Mouse (Mus musculus) heart, postnatal 0 days (tissue): ENCODE measurements at regions not wholly inside any gene's neighbourhood (a gene's known extent, or its start where the extent isn't known, plus 50 kb on each side); places are given as distances from the start of the nearest gene placed in this dataset.

Experiments
- ATAC-seq: fragments of 200-750 bp; cut with Nextera tagmentation; 2 replicates; pipeline ENCODE4 v1.8.0; 2017; ENCODE audit warnings: low read depth, moderate number of reproducible peaks, moderate library complexity; ENCODE audit not compliant: insufficient read depth
- DNase-seq: peaks from one replicate; pipeline ENCODE4 v3.0.0-alpha.2; 2016; ENCODE audit warnings: low spot score
- H3K27ac ChIP-seq: fragments of 300-500 bp; sonication (generic); 2 replicates; pipeline ENCODE4 v1.5.1; 2014; ENCODE audit warnings: low read depth, mild to moderate bottlenecking
- H3K27me3 ChIP-seq: fragments of 300-500 bp; sonication (generic); 2 replicates; pipeline ENCODE4 v1.6.1; 2014; ENCODE audit warnings: low read length, mixed read lengths; ENCODE audit not compliant: control insufficient read depth, insufficient read depth
- H3K36me3 ChIP-seq: fragments of 300-500 bp; sonication (generic); replicated peaks from 2 replicates; pipeline ENCODE4 v1.6.1; 2014; ENCODE audit warnings: low read length, mixed read lengths; ENCODE audit not compliant: control insufficient read depth, insufficient read depth
- H3K4me1 ChIP-seq: fragments of 300-500 bp; sonication (generic); 2 replicates; pipeline ENCODE4 v1.6.1; 2014; ENCODE audit warnings: antibody characterized with exemption; ENCODE audit not compliant: control insufficient read depth, insufficient read depth
- H3K4me2 ChIP-seq: fragments of 300-500 bp; sonication (generic); 2 replicates; pipeline ENCODE4 v1.6.1; 2014; ENCODE audit warnings: low read depth, mild to moderate bottlenecking, low read length, moderate library complexity
- H3K4me3 ChIP-seq: fragments of 300-500 bp; sonication (generic); 2 replicates; pipeline ENCODE4 v1.5.1; 2014; ENCODE audit warnings: low read depth, low read length
- H3K9ac ChIP-seq: fragments of 300-500 bp; sonication (generic); replicated peaks from 2 replicates; pipeline ENCODE4 v1.6.1; 2014; ENCODE audit warnings: low read depth, low read length, mixed read lengths
- H3K9me3 ChIP-seq: fragments of 300-500 bp; sonication (generic); replicated peaks from 2 replicates; pipeline ENCODE4 v1.6.1; 2016; ENCODE audit warnings: low read length; ENCODE audit not compliant: control insufficient read depth
- CTCF ChIP-seq: IDR thresholded peaks from 2 replicates; pipeline ENCODE4 v1.5.1; 2016; ENCODE audit warnings: antibody characterized with exemption, control low read depth, low read depth
- EP300 ChIP-seq: IDR thresholded peaks from 2 replicates; pipeline ENCODE4 v1.6.1; 2016; ENCODE audit warnings: antibody characterized with exemption, low read depth
- WGBS: fragments of 180-500 bp; shearing (Covaris S2); extraction: QIAGEN DNeasy Blood & Tissue Kit; methylation state at CpG from one replicate; pipeline ENCODE4 v1.1.7; 2014; 5-methylcytosine and 5-hydroxymethylcytosine counted together

- no peak for ATAC-seq
These were observed 56.2 kb upstream of the Larp1 start for GRCm38 (mm10) chr11:57952619-57953018.

DNA sequence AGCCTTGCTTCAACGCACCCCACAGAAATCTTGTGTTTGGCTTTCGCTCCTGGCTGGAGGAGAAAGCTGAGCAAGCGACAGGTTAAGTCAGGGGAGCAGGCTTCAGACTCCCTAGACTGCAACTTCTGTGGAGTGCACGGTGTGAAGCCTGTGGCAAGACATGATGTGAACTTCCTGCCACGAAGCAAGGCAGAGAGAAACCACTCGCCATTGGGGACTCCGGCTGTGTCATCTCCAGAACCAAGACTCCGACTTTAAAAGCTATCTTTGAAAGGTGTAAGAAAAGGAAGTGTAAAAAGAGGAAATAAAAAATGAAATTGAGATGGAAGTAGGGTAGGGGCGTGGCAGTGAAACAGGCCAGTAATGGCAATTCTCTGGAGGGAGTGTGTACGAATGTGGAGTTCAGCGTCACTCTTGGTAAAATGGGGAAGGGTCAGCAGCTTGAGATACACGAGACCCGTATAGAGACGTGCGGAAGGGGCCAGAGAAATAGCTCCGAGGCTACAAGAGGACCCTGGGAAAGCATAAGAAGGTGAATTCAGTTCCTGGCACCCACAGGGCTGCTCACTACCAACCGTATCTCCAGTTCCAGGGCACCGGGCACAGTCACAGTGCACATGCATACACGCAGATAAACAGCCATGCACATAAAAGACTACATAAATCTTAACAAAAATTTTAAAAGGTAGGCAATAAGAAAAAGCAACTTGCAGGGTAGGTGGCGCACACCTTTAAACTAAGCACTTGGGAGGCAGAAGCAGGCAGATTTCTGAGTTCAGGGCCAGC lies 57.1 kb upstream of the Larp1 start:
- no peak for ATAC-seq
- 78% methylated on average over 20 of the region's 20 CpGs for WGBS
- H3K27me3 ChIP-seq = no peaks in the 10 kb centered on the region
- H3K9me3 ChIP-seq = no peaks in the 10 kb centered on the region
- no peak overlapping the region for H3K9ac ChIP-seq
- H3K27ac ChIP-seq = no peak overlapping the region
- no peaks in the 10 kb centered on the region for H3K36me3 ChIP-seq
- H3K4me2 ChIP-seq = no peak overlapping the region
- H3K4me3 ChIP-seq = no peak overlapping the region
- no peak for DNase-seq
- no peaks in the 10 kb centered on the region for H3K4me1 ChIP-seq
- no peak for TF ChIP-seq CTCF
- TF ChIP-seq EP300 = no peak

More at GRCm38 (mm10) chr11:57952619-57953018, 56.2 kb upstream of the Larp1 start:
- Histone ChIP-seq H3K27me3 (no peaks in the 10 kb centered on the region), H3K36me3 (no peaks in the 10 kb centered on the region), H3K9me3 (no peaks in the 10 kb centered on the region), H3K9ac (no peak overlapping the region), H3K4me1 (no peaks in the 10 kb centered on the region), H3K4me2 (no peak overlapping the region), H3K27ac (no peak overlapping the region), H3K4me3 (no peak overlapping the region)
- 45% methylated on average over 3 of the region's 3 CpGs for WGBS
- no peak for DNase-seq
- TF ChIP-seq CTCF (no peak), EP300 (no peak)

DNA sequence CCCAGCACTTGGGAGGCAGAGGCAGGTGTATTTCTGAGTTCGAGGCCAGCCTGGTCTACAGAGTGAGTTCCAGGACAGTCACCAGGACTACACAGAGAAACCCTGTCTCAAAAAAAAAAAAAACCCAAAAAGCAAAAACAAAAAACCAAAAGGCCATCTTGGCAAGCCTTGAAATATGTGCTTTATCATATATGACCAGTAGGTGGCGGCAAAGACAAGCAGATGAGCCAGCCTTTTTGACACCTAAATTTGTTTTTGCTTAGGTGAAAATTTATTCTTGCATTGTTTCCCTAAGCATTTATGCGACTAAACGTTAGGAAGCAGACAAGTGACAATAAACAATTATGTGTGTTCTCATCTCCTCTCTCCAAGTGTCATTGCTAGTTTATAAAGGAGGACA lies 57.9 kb upstream of the Larp1 start:
- ATAC-seq = no peak
- H3K9me3 ChIP-seq = no peaks in the 10 kb centered on the region

GRCm38 (mm10) chr11:57949067-57949466 lies 59.8 kb upstream of the Larp1 start:
- TF ChIP-seq CTCF (no peak), EP300 (no peak)
- Histone ChIP-seq H3K9ac (no peak overlapping the region), H3K4me3 (no peak overlapping the region), H3K4me1 (no peaks in the 10 kb centered on the region), H3K27me3 (no peaks in the 10 kb centered on the region), H3K9me3 (no peaks in the 10 kb centered on the region), H3K27ac (no peak overlapping the region), H3K36me3 (no peaks in the 10 kb centered on the region), H3K4me2 (no peak overlapping the region)
- DNase-seq (no peak), ATAC-seq (no peak)
- WGBS = 64% methylated on average over 9 of the region's 9 CpGs

More for the DNA sequence above, 57.9 kb upstream of the Larp1 start:
- Histone ChIP-seq H3K4me1 (no peaks in the 10 kb centered on the region), H3K27me3 (no peaks in the 10 kb centered on the region), H3K9ac (no peak overlapping the region), H3K36me3 (no peaks in the 10 kb centered on the region), H3K4me3 (no peak overlapping the region), H3K27ac (no peak overlapping the region), H3K4me2 (no peak overlapping the region)
- TF ChIP-seq CTCF (peak; percentile 82), EP300 (no peak)
- peak; percentile 60 for DNase-seq
- 0% methylated on average over 4 of the region's 4 CpGs for WGBS

DNA sequence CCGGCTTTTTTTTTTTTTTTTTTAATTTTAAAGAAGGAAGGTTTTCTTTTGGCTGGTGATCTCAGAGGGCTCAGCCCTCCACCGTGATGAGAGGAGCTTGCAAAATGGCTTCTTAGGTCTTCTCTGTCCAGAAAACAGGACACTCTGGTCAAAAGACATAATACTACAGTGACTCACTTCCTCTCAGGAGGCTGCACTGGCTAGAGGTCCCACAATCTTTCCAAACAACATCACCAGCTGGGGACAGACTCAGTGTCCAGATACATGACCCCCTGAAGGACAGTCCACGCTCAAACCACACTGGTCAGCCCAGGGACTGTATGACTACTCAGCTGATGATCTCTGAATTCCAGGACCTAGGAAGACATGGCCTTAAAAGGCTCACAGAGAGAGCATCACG lies 61.5 kb upstream of the Larp1 start:
- H3K9me3 ChIP-seq = no peaks in the 10 kb centered on the region
- no peak overlapping the region for H3K4me3 ChIP-seq
- no peaks in the 10 kb centered on the region for H3K36me3 ChIP-seq
- no peak overlapping the region for H3K9ac ChIP-seq
- WGBS = 74% methylated on average over 4 of the region's 4 CpGs
- H3K4me1 ChIP-seq = no peaks in the 10 kb centered on the region
- H3K27me3 ChIP-seq = no peaks in the 10 kb centered on the region
- ATAC-seq (no peak), DNase-seq (no peak)
- TF ChIP-seq CTCF (no peak), EP300 (no peak)
- no peak overlapping the region for H3K27ac ChIP-seq
- H3K4me2 ChIP-seq = no peak overlapping the region

GRCm38 (mm10) chr11:57934391-57934850 lies 74.4 kb upstream of the Larp1 start:
- 8% methylated on average over 13 of the region's 13 CpGs for WGBS

More at GRCm38 (mm10) chr11:57934391-57934850, 74.4 kb upstream of the Larp1 start:
- Histone ChIP-seq H3K9me3 (no peaks in the 10 kb centered on the region), H3K4me1 (no peaks in the 10 kb centered on the region), H3K4me3 (no peak overlapping the region), H3K36me3 (no peaks in the 10 kb centered on the region), H3K4me2 (peak overlapping the region; percentile 37), H3K27me3 (0 out of 2 replicates have a peak, but pooled peaks cover 5% of the 10 kb centered on the region), H3K27ac (no peak overlapping the region), H3K9ac (no peak overlapping the region)
- peak; percentile 53; the same call in 1 of the 2 replicates for ATAC-seq
- peak; percentile 74 for DNase-seq
- TF ChIP-seq EP300 (no peak), CTCF (peak; percentile 95)
